Mouse (Mus musculus) heart, adult 18-20 months (tissue): ENCODE results near the gene Echdc2. TPM values are rescaled to one million over a fixed set of nuclear protein-coding genes. Genes with fewer than 3 reads are reported as not detected.

Source experiments
- DNase-seq, 2 experiments: peaks; one replicate each; pipeline ENCODE4 v3.0.0; 2021 to 2022; ENCODE audit warnings: mixed read lengths in 1 of 2
- total RNA-seq, 2 experiments: library from RNA; stranded (reverse); gene quantifications; 2 replicates each; pipeline ENCODE4 v1.2.3; 2021

Gene Echdc2
- total RNA-seq, 2 experiments from 2014 or later: 34.7 to 35.2 TPM

DNA sequence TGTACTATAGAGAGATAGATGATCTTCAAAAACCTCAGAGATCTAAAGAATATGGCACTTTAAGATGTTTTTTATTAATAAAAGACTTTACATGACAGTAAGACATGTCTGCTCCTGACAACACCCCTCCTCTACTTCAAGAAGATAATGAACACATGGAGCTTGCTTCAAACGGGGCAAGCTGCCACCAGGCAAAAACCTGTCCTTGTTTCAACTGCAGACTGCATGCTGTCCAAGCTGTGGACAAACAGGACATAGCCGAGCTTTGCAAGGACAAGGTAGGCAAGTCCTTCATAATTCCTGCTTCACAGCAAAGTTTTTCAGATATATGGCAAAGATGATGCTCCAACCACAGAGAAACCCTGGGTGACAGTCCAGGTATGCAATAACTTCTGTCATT is 34.0 kb downstream of the Echdc2 start:
- peak in 1 of 2 experiments; percentile 20 for DNase-seq

DNA sequence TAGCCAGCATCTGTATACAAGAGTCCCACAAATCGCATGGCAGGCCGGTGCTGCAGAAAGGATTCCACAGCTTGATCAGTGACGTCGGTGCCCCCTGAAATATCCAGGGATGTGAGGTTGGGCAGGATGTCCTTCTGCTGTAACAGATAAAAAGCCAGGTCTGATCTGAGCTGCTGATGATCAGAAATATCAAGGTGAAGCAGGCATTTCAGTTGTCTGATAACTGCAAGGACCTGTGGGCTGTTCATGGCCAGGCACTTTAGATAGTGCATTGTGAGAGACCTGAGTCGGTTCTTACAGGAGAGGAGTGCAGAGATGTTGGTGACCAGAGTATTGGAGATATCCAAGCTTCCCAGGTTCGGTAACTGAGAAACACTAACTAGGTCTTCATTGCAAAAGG is 39.4 kb downstream of the Echdc2 start:
- DNase-seq: no peak

DNA sequence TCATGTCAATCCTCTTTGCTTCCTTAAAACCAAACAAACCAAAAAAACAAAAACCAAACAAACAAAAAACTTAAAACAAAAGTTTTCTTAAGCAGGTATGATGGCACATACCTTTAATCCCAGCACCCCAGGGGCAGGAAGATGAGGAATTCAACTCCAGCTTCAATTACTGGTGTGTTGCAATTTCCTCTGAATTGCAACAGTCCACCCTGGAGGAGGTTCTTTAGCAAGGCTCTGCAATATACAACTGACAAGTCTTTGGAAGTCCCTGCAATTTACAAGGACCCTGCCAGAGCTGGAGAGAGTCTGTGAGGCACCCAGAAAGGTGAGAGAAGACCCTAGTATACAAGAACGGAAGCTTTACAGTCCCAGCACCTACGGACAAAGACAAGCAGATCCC is 47.8 kb downstream of the Echdc2 start:
- no peak for DNase-seq

DNA sequence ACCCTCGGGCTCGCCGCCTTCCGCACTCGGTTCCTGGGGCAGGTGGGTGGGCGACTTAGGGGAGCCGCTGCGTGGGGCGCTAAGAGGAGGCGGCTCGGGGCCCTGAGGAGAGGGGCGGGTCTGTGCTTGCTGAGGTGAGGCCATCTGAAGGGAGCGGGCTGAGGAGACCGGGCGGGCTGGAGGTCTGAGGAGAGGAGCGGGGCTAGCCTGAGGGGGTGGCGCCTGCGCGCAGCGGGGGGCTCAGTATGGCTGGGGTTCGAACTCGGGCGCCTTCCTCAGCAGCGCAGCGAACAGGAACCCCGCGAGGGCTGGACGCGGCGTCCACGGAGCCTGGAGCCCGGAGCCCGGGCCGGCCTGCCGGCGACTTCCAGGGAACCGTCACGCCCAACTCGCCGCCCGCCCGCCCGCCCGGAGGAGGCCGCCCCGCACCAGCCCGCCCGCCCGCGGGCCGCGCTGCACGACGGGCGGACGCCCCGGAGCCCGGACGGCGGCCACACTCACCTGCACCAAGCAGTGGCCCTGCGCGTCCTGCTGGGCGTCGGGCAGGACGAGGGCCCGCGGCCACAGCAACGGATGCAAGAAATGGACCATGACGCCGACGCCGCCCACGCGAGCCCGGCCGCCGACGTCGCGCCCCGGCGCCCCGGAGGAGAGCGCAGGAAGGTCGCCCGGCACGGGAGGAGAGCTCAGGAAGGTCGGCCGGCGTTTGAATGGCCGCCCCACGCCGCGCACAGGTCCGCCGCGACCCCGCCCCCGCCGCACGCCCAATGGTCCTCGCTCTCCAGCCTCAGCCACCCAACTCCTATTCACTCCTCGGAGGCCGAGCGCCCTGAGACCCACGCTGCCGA is 52.3 kb downstream of the Echdc2 start, which contains the start of gene Zyg11a:
TSS of gene Zyg11a (minus strand) at position 717 of the 848 bp plus-strand sequence.
- DNase-seq: no peak

DNA sequence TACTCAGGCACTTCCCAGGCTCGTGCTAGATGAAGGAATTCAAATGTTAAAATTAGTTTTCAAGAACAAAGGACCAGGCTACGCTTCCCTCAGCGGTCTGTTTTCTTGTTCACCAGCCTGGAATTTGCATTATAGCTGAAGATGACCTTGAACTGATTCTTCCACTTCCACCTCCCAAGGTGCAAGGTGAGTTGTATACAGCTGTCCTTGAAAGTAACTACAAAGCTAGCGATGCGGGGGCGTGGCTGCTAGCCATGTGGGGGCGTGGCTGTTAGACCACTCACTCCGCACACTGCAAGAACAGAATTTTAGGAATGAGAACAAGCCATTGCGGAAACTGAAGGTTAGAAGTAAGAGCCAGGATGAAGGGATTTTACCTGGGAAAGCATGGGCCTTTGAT is 53.8 kb downstream of the Echdc2 start:
- no peak for DNase-seq

DNA sequence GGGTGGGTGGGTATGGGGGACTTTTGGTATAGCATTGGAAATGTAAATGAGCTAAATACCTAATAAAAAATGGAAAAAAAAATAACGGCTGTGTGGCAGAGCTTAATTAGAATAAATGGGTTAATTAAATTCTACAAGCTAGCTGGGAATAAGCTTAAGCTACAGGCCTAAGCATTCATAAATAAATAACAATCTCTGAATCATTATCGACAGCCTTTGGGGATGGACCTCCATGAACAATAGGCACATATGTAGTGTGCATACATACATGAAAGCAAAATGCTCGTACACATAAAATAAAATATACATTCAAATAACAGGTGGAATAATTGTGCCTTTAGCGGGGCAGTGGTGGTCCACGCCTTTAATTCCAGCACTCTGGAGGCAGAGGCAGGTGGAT is 57.3 kb downstream of the Echdc2 start:
- no peak for DNase-seq

DNA sequence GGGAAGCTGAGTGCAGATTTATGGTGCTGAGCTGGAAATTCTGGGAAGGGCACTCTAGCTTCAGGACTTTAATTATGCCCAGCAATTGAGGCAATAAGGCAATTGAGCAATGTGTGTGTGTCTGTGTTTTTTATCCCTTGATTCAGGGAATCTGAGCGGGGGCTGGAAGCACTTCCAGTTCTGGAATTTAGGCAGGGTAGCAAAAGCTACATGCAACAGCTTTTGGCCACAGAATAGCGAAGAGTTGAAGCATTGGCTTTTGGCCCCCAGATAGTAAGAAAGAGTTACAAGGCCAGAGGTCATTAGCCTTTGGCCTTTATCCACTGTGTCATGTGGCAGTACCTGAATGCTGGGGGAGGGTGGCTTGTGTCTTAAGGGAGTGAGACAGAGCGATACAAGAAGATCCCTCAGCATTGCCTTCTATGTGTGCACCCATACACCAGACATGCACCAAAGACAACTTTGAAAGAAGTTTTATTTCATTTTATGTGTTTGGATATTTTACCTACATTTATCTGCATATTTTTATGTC is 60.2 kb downstream of the Echdc2 start:
- peak in 1 of 2 experiments; percentile 15 for DNase-seq

Other genes with a start within 250 kb of the Echdc2 start
- gene Cpt2, start 241.8 kb upstream of the Echdc2 start, total RNA-seq: 100 to 1,000 TPM; 298 to 310 TPM
- gene Slc1a7, start 197.1 kb upstream of the Echdc2 start, total RNA-seq: under 1 TPM in 1 of 2 experiments, not detected in 1; 0.10 TPM
- gene Podn, start 69.0 kb upstream of the Echdc2 start, total RNA-seq: 10 to 100 TPM; 15.7 to 17.2 TPM
- 100 to 1,000 TPM; 339 to 391 TPM for gene Scp2, start 20.4 kb upstream of the Echdc2 start, total RNA-seq
- gene Zyg11a, start 52.6 kb downstream of the Echdc2 start, total RNA-seq: under 1 TPM in 1 of 2 experiments, not detected in 1; 0.10 TPM
- 10 to 100 TPM; 38.7 to 39.6 TPM for gene Zyg11b, start 135.7 kb downstream of the Echdc2 start, total RNA-seq
- gene Coa7, start 162.7 kb downstream of the Echdc2 start, total RNA-seq: 10 to 100 TPM; 35.6 to 39.8 TPM
- gene Shisal2a, start 217.9 kb downstream of the Echdc2 start, total RNA-seq: not detected
- 1 to 10 TPM; 6.5 to 8.1 TPM for gene Gpx7, start 241.5 kb downstream of the Echdc2 start, total RNA-seq